Mouse (Mus musculus) lung, embryonic 15.5 days (tissue): ENCODE results near the gene Etfdh. TPM values are rescaled to one million over a fixed set of nuclear protein-coding genes. Genes with fewer than 3 reads are reported as not detected.
"Not testable (repeated sequence)": the region's sequence is repeated elsewhere in the genome, so short reads cannot be mapped to it uniquely, and the experiment has no call there.

Experiments
- ATAC-seq: fragments of 200-750 bp; cut with Nextera tagmentation; 2 replicates; pipeline ENCODE4 v1.8.0; 2017; ENCODE audit warnings: moderate number of reproducible peaks, borderline replicate concordance; ENCODE audit not compliant: low FRiP score, low TSS enrichment; ENCODE audit errors: extremely low read depth
- H3K27ac ChIP-seq: fragments of 300-500 bp; sonication (generic); 2 replicates; pipeline ENCODE4 v1.5.1; 2015; ENCODE audit warnings: moderate library complexity, mild to moderate bottlenecking, inconsistent platforms
- H3K27me3 ChIP-seq: fragments of 300-500 bp; sonication (generic); 2 replicates; pipeline ENCODE4 v1.6.1; 2015; ENCODE audit warnings: inconsistent platforms
- H3K36me3 ChIP-seq: fragments of 300-500 bp; sonication (generic); 2 replicates; pipeline ENCODE4 v1.6.1; 2015; ENCODE audit warnings: inconsistent platforms
- H3K4me1 ChIP-seq: fragments of 300-500 bp; sonication (generic); 2 replicates; pipeline ENCODE4 v1.6.1; 2015; ENCODE audit warnings: inconsistent platforms
- H3K4me2 ChIP-seq: fragments of 300-500 bp; sonication (generic); 2 replicates; pipeline ENCODE4 v1.6.1; 2015; ENCODE audit warnings: inconsistent platforms, mild to moderate bottlenecking, moderate library complexity
- H3K4me3 ChIP-seq: fragments of 300-500 bp; sonication (generic); 2 replicates; pipeline ENCODE4 v1.5.1; 2015; ENCODE audit warnings: mild to moderate bottlenecking, inconsistent platforms
- H3K9ac ChIP-seq: fragments of 300-500 bp; sonication (generic); 2 replicates; pipeline ENCODE4 v1.6.1; 2015; ENCODE audit warnings: inconsistent platforms
- H3K9me3 ChIP-seq: fragments of 300-500 bp; sonication (generic); 2 replicates; pipeline ENCODE4 v1.6.1; 2016; ENCODE audit warnings: inconsistent platforms
- WGBS: fragments of 180-500 bp; shearing (Covaris S2); methylation state at CpG from one replicate; pipeline ENCODE4 v1.1.7; 2015; 5-methylcytosine and 5-hydroxymethylcytosine counted together
- polyA plus RNA-seq: library from polyadenylated mRNA; unstranded; fragments of >200 nt; fragmentation: Nextera tagmentation; extraction: Ambion mirVana; gene quantifications from 2 replicates; pipeline ENCODE4 v1.2.1, GENCODE M21; 2015

The Etfdh gene
- polyA plus RNA-seq, 1 experiment from 2014 or later: 55.6 TPM

- Histone ChIP-seq H3K27ac (no peak overlapping the region), H3K36me3 (no peaks in the 10 kb centered on the region), H3K27me3 (no peaks in the 10 kb centered on the region), H3K4me1 (no peaks in the 10 kb centered on the region), H3K9ac (no peak overlapping the region), H3K4me2 (peak overlapping the region; percentile 32; the same call in 1 of the 2 replicates), H3K9me3 (no peaks in the 10 kb centered on the region), H3K4me3 (no peak overlapping the region)
- 7% methylated on average over 3 of the region's 3 CpGs for WGBS
- peak; percentile 19; the same call in 1 of the 2 replicates for ATAC-seq
These were observed 52.9 kb downstream of the Etfdh start for GRCm38 (mm10) chr3:79576468-79576816.

- H3K27me3 ChIP-seq: no peaks in the 10 kb centered on the region
- H3K4me1 ChIP-seq: no peaks in the 10 kb centered on the region
- H3K27ac ChIP-seq: no peak overlapping the region
- H3K9ac ChIP-seq: no peak overlapping the region
- ATAC-seq: peak; percentile 66
- H3K4me2 ChIP-seq: peak overlapping the region; percentile 32; the same call in 1 of the 2 replicates
- H3K36me3 ChIP-seq: no peaks in the 10 kb centered on the region
- 35% methylated on average over 10 of the region's 10 CpGs for WGBS
- H3K4me3 ChIP-seq: no peak overlapping the region
- H3K9me3 ChIP-seq: no peaks in the 10 kb centered on the region
These were observed 53.5 kb downstream of the Etfdh start for GRCm38 (mm10) chr3:79575576-79576467.

GRCm38 (mm10) chr3:79574336-79574735, 55.0 kb downstream of the Etfdh start:
- H3K36me3 ChIP-seq: no peaks in the 10 kb centered on the region
- no peak overlapping the region for H3K9ac ChIP-seq
- H3K9me3 ChIP-seq: no peaks in the 10 kb centered on the region
- H3K4me1 ChIP-seq: no peaks in the 10 kb centered on the region
- H3K27ac ChIP-seq: no peak overlapping the region
- H3K27me3 ChIP-seq: no peaks in the 10 kb centered on the region
- H3K4me3 ChIP-seq: no peak overlapping the region
- ATAC-seq: no peak
- WGBS: 65% methylated on average over 3 of the region's 3 CpGs
- no peak overlapping the region for H3K4me2 ChIP-seq

GRCm38 (mm10) chr3:79573376-79573775, 55.9 kb downstream of the Etfdh start:
- H3K27ac ChIP-seq, H3K27me3 ChIP-seq, H3K4me3 ChIP-seq, H3K9ac ChIP-seq, H3K9me3 ChIP-seq, H3K4me2 ChIP-seq, H3K4me1 ChIP-seq, H3K36me3 ChIP-seq, ATAC-seq: not testable (repeated sequence)
- WGBS: 92% methylated on average over 5 of the region's 5 CpGs

GRCm38 (mm10) chr3:79572399-79572798, 56.9 kb downstream of the Etfdh start:
- H3K9me3 ChIP-seq: no peaks in the 10 kb centered on the region
- H3K4me3 ChIP-seq: no peak overlapping the region
- no peaks in the 10 kb centered on the region for H3K27me3 ChIP-seq
- H3K4me1 ChIP-seq: no peaks in the 10 kb centered on the region
- no peak overlapping the region for H3K4me2 ChIP-seq
- ATAC-seq: no peak
- no peak overlapping the region for H3K27ac ChIP-seq
- H3K9ac ChIP-seq: no peak overlapping the region
- H3K36me3 ChIP-seq: no peaks in the 10 kb centered on the region
- 57% methylated on average over 3 of the region's 3 CpGs for WGBS

GRCm38 (mm10) chr3:79569351-79569681, 60.0 kb downstream of the Etfdh start:
- no peak overlapping the region for H3K4me2 ChIP-seq
- H3K27me3 ChIP-seq: no peaks in the 10 kb centered on the region
- H3K9me3 ChIP-seq: no peaks in the 10 kb centered on the region
- H3K9ac ChIP-seq: no peak overlapping the region
- H3K4me3 ChIP-seq: no peak overlapping the region
- H3K27ac ChIP-seq: no peak overlapping the region
- WGBS: 82% methylated on average over 3 of the region's 3 CpGs
- no peak for ATAC-seq
- no peaks in the 10 kb centered on the region for H3K36me3 ChIP-seq
- H3K4me1 ChIP-seq: peaks cover 9% of the 10 kb centered on the region

- H3K9ac ChIP-seq: 0 out of 2 replicates have a peak overlapping the region, but pooled peaks have one; percentile 18
- H3K27me3 ChIP-seq: no peaks in the 10 kb centered on the region
- H3K4me2 ChIP-seq: peak overlapping the region; percentile 93
- H3K9me3 ChIP-seq: no peaks in the 10 kb centered on the region
- H3K36me3 ChIP-seq: no peaks in the 10 kb centered on the region
- WGBS: 77% methylated on average over 16 of the region's 16 CpGs
- peak overlapping the region; percentile 92 for H3K27ac ChIP-seq
- no peak for ATAC-seq
- peak overlapping the region; percentile 95; the same call in 1 of the 2 replicates for H3K4me3 ChIP-seq
- peaks cover 9% of the 10 kb centered on the region for H3K4me1 ChIP-seq
These were observed 60.5 kb downstream of the Etfdh start for GRCm38 (mm10) chr3:79568629-79569350.

- Histone ChIP-seq H3K4me3 (peak within 1 kb of the TSS; percentile 95), H3K9ac (peak within 1 kb of the TSS; percentile 74), H3K27me3 (no peaks in the 10 kb centered on the region), H3K36me3 (no peaks in the 10 kb centered on the region), H3K4me1 (peaks cover 9% of the 10 kb centered on the region), H3K27ac (peak within 1 kb of the TSS; percentile 92), H3K4me2 (peak within 1 kb of the TSS; percentile 93), H3K9me3 (no peaks in the 10 kb centered on the region)
- under 1% methylated on average over 52 of the region's 55 CpGs for WGBS
- ATAC-seq: peak; percentile 96
These were observed 61.5 kb downstream of the Etfdh start, which contains the start of gene Fnip2 for GRCm38 (mm10) chr3:79567703-79568362. Gene Fnip2 (minus strand): TSS chr3:79567796.

GRCm38 (mm10) chr3:79566716-79567691, 62.3 kb downstream of the Etfdh start:
- Histone ChIP-seq H3K9ac (peak overlapping the region; percentile 74), H3K4me3 (peak overlapping the region; percentile 95), H3K4me1 (peaks cover 9% of the 10 kb centered on the region), H3K27ac (peak overlapping the region; percentile 92), H3K27me3 (no peaks in the 10 kb centered on the region), H3K9me3 (no peaks in the 10 kb centered on the region), H3K36me3 (no peaks in the 10 kb centered on the region), H3K4me2 (peak overlapping the region; percentile 93)
- ATAC-seq: no peak; the same call in none of the 2 replicates
- WGBS: 1% methylated on average over 59 of the region's 60 CpGs

GRCm38 (mm10) chr3:79564875-79565606, 64.3 kb downstream of the Etfdh start:
- Histone ChIP-seq H3K27me3 (no peaks in the 10 kb centered on the region), H3K4me2 (no peak overlapping the region), H3K9me3 (no peaks in the 10 kb centered on the region), H3K4me3 (no peak overlapping the region), H3K36me3 (no peaks in the 10 kb centered on the region), H3K27ac (no peak overlapping the region), H3K4me1 (peaks cover 9% of the 10 kb centered on the region), H3K9ac (no peak overlapping the region)
- 64% methylated on average over 10 of the region's 10 CpGs for WGBS
- ATAC-seq: no peak
